Mouse (Mus musculus): ENCODE data around the gene Tagln3.

DNA sequence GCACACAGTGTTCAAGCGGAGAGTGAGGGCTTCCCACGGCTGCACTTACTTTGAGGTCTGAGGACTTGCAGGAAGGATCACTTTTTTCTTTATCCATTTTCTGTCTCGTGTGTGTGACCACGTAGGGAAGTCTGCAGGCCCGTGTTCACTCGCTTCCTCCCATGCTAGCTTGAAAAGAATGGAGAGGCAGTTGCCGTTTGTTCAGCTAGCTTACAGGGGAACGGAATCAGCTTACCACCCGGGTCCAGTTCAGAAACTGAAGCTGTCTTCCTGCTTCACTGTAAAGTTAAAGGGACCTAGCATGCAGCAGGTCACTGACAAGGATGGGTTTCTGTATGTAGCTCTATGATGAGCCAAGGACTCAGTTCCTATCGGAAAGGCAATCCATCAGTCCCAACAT lies 30.9 kb downstream of the Tagln3 start, which contains the start of gene Tmprss7:
- no peak for TF ChIP-seq CTCF (IDR thresholded peaks at IDR 0.05; ENCODE audit: borderline replicate concordance, insufficient read depth, low read depth, low read length)
- TF ChIP-seq POLR2A (IDR thresholded peaks at IDR 0.05; ENCODE audit: borderline replicate concordance, insufficient read depth, low read length), result no peak
